Mouse (Mus musculus) ZHBTc4 (cell line): ENCODE measurements around the gene Rnf214.

Experiments
- DNase-seq: peaks from one replicate; pipeline ENCODE4 v3.0.0-alpha.2; 2011; ENCODE audit warnings: low read depth, low spot score

The Rnf214 gene

GRCm38 (mm10) chr9:45906355-45907077 is at the start of gene Rnf214, which contains the start of gene Pcsk7:
TSS of gene Rnf214 (minus strand) at chr9:45906911.
TSS of gene Pcsk7 (plus strand) at chr9:45906497.
- peak; percentile 92 for DNase-seq

- DNase-seq = peak; percentile 90
Measured at GRCm38 (mm10) chr9:45955107-45955963, 48.6 kb upstream of the Rnf214 start, which contains the start of gene Sidt2. TSS of gene Sidt2 (minus strand) at chr9:45955258.

- DNase-seq = peak; percentile 64
Measured at GRCm38 (mm10) chr9:45954294-45955106, 47.8 kb upstream of the Rnf214 start.

DNA sequence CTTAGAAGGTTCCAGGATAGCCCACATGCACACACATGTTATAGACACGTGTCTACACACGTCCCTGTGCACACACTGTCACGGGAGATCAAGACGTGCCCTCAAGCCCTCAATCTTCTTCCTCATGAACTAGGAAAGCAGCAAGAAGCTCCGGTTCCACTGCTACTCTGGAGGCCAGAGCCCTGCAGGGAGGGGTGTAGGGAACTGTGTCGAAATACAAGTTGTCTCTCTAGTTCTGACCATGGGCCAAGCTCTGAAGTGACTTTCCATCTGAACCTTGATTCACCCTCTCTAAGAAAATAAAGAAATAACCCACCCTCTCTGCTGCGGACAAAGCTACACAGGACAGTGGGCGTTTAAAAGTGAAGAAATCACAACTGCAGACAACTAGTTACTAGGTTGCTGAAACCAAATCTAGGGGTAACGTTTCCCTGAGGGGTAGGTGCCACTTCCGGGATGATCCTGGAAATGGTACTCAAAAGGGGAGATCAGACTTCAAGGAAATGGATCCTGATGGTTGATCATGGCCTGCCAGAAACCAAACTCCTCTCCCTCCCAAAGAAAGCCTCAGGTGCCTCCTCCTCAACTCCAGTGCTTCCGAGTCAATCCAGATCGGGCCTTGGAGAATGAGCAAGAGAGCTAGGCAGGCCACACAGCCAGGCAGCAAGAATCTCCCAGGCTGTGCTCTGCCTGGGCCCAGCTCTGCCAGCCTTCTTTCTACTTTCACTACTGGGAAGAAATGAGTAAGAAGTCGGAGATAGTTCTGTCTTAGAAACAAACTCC is 47.0 kb upstream of the Rnf214 start:
- peak; percentile 21 for DNase-seq

GRCm38 (mm10) chr9:45952890-45953289 is 46.2 kb upstream of the Rnf214 start:
- no peak for DNase-seq

- DNase-seq = no peak
Measured at GRCm38 (mm10) chr9:45952057-45952456, 45.3 kb upstream of the Rnf214 start.

- DNase-seq = no peak
Measured at GRCm38 (mm10) chr9:45946872-45947183, 40.1 kb upstream of the Rnf214 start.

DNA sequence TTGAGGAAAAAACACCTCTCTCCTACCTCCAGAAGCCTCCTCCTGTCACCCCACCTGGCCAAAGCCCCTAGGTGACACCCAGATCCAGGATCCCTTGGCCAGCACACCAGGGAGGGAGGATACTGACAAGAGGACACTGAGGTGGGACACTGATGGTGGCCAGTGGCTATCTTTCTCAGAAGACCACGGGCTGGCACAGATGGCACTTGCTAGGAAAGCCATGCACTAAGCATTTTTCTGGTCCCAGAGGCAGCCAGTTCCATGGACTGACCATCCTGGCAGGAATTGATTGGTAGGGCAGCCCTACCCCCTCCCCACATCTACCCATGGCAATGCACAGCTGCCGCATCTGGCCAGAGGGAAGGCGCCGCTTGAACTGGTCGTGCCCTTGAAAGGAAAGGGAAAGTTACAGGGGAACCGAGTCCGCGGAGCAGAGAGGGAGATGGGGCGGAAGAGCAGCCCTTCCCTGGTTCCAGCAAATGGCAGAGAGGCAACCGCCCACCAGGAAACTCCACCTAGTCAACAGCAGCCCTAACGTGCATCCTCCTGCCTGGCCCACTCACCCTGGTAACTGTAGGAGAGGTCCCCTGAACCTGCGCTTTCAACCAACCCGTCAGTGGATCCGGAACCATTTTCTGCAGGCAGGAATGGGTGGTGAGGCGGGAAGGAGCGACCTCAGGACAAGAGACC is 39.6 kb upstream of the Rnf214 start:
- no peak for DNase-seq

- DNase-seq = no peak
Measured at GRCm38 (mm10) chr9:45945721-45946120, 39.0 kb upstream of the Rnf214 start.

DNA sequence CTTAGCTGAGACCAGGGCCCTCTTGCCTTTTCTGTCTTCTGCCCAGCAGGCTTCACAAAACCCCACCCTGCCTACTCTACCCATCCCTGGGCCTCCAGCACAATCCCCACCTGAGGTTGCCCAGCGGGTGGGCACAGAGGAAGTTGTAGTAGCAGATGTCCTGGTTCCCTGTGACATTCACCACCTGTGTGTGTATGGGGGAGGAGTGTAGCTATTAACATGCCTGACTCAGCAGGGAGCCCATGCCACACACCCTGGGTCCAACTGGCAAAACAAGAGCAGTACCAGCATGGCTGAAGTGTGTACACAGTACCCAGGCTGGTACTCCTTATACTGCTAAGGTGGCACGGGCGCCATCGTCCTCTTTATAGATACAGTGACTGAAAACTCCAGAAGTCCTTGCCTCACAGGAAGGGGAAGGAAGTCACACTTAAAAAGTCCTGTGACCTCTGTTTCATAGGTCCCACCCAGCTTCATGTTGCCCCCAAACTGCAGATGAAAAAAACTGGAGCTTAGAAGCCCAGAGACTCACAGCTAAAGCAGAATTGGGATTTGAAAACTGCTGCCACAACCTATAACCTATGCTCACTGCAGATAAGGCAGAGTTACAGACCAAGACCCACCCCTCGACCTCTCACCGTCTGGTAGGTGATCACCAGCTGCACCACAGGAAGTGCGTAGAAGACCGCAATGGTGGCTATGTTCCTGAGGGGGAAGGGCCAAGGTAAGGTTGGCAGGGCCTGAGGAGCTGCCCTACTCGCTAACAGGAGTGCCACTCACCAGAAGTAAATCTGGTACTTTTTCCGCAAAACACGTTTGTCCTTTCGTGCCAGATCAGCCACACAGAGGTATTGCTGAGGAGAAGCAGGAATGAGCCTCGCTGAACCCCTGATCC is 38.0 kb upstream of the Rnf214 start:
- no peak for DNase-seq

- no peak for DNase-seq
Measured at GRCm38 (mm10) chr9:45943628-45944505, 37.2 kb upstream of the Rnf214 start.

DNA sequence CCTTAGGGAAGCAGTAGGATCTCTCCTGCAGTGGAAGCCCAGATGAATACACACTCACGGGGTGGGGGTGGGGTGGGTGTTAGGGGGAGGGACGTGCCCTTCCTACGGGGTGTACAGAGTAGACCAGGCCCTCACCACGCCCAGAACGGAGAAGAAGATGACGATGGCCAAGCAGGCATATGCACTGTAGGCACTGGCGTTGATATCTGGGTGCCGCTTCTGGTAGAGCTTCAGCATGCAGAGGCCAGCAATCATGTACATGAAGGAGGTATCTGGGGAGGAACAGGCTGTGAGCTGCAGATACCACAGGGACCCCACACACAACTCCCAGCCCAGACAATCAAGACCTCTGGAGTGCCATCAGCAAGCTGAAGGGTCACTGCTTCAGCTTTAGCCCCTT is 36.2 kb upstream of the Rnf214 start:
- DNase-seq = no peak

DNA sequence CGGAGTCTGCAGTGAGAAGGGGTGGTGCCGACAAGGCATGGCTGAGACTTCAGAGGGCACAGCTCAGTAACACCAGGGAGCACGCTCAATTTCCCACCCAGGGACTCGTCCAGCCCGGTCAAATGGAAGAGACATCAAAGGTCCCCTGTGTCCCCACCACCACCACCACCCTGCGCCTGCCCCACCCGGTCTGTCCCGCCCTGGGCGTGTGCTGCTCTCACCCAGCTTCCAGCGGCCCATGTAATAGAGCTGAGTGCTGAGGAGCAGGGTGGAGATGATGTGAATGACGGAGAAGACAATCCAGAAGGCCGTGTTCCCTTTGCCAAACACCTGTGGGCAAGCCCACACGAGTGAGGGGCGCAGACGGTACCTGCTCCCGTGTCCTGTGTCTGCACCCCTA is 35.8 kb upstream of the Rnf214 start:
- no peak for DNase-seq

DNA sequence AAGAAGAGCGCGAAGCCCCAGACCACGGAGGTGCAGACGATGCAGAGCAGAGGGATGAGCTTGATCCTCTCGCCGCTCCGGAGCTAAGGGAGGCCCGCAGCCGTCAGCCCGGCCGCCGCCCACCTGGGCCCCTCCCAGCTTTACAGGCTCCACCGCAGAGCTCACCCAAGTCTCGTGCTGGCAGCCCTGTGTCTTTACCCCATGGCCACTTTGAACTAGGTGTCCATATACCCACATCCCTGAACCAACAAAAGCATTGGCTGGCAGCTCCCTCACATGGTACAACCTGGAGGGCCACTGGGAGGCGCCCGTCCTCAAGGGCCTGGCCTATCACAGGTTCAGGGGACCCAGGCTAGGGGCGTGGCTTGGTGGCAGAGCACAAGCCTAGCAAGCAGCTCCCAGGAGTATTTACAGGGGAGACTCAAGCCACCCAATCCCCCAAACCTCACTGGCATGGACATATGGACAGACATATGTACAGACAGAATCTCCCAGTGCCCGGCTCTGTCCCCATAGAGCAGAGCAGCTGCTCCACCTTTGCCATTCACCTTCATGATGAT is 34.7 kb upstream of the Rnf214 start:
- DNase-seq = peak; percentile 51

DNA sequence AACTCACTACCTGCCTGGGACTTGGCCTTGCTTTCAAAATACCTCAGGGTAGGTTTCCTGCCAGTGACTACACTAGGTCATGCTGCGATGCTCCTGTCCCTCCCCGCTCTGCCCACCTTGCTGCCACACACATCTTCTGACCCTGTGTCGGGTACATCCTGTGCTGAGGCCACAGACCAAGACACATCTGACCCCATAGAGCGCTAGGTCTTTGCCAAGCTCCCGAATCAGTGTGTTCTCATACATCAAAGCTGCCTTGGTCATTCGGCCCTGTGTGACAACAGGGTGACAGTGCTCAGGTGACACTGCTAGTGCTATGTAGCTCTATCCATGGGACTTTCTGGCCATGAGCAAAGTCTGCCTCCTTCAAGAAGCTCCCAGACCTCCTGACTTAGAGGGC is 33.1 kb upstream of the Rnf214 start:
- DNase-seq = no peak

DNA sequence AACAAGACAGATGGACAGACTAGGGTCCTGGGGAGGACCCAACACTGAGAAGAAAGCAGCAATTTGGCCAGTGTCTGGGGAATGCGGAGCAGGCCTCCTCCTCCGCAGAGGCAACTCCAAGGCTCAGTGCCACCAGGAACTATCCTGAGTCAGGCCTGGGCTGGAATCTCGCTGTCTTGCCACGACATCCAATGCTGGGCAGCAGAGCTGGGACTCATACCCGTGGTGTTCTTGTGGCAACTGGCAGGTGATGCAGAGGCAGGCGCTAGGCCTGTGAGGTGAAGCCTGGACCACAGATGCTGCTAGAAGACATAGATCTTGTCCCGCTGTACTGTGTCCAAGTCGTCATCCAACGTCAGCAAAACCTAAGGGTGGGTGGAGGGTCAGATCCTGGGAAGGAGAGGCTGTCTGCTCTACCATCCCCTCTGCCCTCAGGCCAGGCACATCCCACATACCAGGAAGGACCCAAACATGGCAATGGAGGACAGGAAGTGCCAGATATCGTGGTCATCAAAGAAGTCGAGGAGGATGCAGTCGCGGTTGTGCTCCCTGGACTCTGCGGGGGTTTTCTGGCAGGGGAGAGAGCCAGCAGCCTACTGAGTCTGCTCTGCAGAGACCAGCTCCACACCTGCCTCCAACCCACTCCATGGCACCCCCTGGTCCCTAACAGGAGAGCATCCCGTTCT is 32.4 kb upstream of the Rnf214 start:
- DNase-seq = no peak

- no peak for DNase-seq
Measured at GRCm38 (mm10) chr9:45938088-45938487, 31.4 kb upstream of the Rnf214 start.

DNA sequence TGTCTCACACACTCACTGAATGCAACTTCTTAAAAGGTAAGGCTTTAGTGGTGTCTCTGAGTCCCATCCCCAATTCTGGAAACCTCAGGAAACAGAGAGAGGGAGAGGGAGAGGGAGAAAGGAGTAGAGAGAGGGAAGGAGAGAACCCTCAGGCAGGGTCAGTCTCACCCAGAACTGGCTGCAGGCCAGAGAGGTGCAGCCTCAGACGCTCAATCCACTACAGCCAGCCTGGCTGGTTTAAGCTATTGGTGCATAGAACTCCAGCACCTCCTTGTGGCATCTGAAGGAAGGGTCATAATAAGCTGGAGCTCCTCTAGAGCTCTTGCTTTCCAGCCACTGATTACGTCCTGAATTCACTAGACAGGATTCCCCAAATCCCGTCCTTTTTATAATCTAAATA is 30.2 kb upstream of the Rnf214 start:
- DNase-seq = peak; percentile 80
